Mouse (Mus musculus) hematopoietic stem cell, adult 5-6 weeks (primary cell): Measurements from ENCODE around the gene Slco4c1. TPM values are rescaled to one million over a fixed set of nuclear protein-coding genes. Genes with fewer than 3 reads are reported as not detected.
A peak's percentile ranks its signal among the peaks of the same experiment; 100 is the strongest.

Experiments used
- ATAC-seq, 2 experiments: fragments of 125-278 bp in 1 of 2; replicated peaks in 1 of 2; 2 replicates each; pipeline ENCODE4 v1.8.0; 2016 to 2017; ENCODE audit warnings: inconsistent platforms in 2 of 2, mild to moderate bottlenecking in 2 of 2, moderate number of reproducible peaks in 2 of 2, low read depth in 1 of 2, moderate TSS enrichment in 1 of 2; ENCODE audit not compliant: low FRiP score in 2 of 2, poor library complexity in 2 of 2, severe bottlenecking in 2 of 2, insufficient read depth in 1 of 2, low TSS enrichment in 1 of 2
- total RNA-seq: library from RNA; stranded (forward); fragments of 172-1452, 232-1000 nt; gene quantifications from 2 replicates; pipeline ENCODE4 v1.2.3, GENCODE M21; 2017

Slco4c1 gene
- 0.79 and 4.0 TPM in 2 replicates for total RNA-seq

DNA sequence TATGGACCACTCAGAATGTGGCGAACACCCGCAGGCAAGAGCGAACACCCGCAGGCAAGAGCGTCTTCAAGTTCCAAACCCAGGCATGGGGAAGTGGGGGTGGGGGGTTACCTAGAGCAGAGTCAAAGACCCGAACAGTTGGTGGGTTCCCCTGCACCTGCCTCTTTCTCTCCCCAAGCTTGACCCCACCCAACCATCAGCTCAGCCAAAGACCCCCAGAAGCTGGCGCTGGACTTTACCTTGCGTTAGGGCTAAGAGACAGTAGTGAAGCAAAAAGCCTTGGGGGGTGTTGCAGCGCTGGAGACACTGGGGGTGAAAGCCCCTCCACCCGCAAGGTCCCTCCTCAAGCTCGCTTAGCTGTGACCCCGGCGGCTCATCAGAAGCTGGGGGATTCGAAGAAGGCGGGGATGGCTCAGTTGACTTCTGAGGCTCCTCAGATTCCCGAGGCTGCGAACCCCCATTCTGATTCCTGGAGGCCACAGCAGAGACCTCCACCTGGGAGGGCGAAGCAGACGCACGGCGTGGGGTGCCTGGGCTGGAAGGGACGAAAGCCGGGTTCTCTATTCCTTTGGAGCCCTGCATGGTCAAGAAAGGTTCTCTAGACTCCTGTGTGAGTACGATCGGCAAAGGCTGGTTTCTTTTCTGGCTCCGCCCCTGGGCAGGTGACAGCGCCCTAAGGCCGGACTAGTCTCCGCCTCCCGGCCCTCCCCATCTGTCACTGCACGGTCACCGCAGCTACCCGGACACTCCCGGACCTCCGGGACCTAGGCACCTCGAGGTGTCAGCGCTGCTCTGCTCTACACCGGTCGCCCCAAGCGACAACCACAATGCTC lies at the start of gene Slco4c1:
Gene Slco4c1, minus strand, starts transcription at position 644 of the 833 bp plus-strand sequence.
- peak; percentile 85 to 94 for ATAC-seq

DNA sequence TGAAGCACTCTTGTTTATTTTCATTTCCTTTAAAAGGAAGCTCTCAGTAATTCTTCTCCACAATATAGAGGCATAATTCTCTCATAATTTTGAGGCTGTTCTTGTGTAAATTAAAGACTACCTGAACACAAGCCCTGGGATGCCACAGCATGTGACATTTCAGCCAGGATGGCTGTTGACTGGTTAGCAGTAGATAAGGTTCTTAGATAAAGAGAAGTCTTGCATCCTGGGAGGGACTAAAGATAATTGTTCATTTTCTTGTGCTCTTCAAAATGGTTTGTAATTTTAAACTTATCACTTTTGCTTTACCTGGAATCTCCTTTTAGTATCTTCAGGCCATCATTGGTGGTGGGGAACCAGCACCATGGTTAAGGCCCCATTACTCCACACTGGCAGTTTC lies 45.4 kb upstream of the Slco4c1 start:
- no peak for ATAC-seq

DNA sequence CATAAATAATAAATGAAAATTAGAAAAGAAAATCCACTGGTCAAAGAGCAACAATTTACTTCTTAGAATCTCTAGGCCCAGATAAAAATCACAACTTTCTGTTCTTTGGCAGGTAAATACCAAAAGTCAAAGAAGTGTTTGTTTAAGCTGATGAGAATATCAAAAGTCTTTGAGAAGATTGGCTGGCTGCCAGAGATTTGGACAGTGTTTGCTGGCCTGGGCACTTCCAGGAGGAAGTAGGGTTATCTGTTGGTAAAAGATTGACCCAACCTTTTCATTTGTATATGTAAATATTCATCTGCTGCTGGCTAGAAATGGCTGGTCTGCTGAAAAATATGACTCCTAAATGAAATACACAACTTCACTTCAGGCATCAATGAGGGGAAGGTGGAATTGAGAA lies 11.8 kb upstream of the Slco4c1 start:
- no peak for ATAC-seq

DNA sequence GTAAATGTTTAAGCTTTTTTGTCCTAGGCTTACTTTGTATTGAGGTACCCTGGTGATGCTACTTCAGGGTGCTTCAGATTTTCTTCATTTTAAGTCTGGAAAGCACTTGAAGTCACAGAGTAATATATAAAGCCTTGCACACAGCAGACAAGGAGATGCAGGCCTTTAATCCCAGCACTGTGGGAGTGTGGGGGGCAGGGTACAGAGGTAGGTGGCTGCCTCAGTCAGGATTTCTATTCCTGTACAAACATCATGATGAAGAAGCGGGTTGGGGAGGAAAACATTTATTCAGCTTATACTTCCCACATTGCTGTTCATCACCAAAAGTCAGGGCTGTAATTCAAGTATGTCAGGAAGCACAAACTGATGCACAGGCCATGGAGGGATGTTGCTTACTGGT lies 6.6 kb upstream of the Slco4c1 start:
- no peak for ATAC-seq

DNA sequence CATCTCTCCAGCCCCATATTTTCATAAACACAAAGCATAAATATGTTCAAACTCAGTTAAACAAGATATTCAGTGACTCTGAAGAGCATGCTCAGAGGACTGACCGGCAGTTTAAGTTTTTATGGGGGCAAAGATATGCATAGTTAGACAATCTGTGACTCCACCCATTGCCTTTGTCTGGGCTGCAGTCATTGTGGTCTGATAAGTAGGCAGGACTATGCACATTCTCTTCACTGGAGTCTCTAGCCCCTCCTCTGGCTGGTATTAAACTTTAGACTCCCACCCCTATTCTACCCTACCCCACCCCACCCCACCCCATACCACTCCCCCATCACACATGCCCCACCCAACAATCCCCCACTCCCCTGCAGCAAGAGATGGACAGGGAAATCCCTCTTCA lies 4.1 kb upstream of the Slco4c1 start:
- no peak for ATAC-seq

DNA sequence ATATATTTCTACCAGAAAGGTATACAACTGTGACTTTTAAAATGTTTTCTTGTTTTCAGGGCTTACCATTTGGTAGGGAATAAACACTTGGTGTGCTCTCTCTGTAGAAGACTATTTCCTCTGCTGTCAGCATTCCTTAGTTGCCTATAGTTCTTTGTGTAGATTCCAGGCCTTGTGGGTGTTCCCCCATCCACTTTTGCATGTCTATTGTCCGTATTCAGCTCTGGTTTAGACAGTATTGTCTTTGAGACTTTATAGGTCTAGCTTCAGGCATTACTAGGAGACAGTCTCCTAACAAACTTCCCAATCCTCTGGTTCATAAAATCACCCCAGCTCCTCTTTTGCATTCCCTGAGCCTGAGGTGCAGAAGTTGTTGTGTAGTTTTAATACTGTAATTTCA lies 2.7 kb upstream of the Slco4c1 start:
- no peak for ATAC-seq

DNA sequence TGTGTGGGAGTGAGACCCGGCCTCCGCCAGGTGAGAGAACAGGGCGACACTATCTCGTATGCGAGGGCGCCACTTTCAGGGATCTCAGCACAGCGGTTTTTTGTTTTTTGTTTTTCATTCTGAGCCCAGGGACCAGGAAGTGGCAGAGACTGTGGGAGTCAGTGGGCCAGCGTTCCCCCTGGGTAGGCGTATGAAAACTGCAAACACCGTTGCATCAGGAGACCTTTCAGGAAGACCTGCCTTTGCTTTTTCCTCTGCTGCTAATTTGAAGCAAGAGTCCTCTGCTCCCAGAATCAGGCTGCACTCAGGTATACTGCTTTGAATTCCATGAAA lies 356 bp upstream of the Slco4c1 start:
- ATAC-seq = peak; percentile 37 to 43; a peak in 3 of 4 replicates

DNA sequence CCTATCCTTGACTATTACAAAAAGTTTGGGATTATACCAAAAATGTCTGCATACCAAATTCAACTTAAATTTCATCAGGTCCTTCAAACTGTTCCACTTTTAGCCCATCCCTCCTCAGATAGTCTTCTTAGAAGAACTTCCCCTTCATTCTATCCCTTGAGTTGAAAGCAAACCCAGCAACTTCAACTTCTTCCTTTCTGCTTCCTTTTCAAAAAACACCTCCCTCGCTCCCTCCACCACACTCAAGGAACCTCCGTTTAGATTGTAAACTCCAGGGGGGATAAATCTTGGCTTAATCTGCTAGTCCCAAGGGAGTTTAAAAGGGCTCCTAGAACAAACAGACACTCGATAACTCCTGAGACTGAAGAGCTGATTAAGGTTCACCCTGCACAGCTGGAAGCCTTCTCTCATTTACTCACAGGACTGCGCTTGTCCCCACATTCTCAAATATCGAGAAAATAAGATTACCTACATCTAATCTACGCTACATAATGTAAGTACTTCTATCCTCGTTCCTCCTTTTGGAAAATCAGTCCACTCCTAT lies 1.1 kb downstream of the Slco4c1 start:
- ATAC-seq = peak; percentile 27 to 42; a peak in 2 of 4 replicates

DNA sequence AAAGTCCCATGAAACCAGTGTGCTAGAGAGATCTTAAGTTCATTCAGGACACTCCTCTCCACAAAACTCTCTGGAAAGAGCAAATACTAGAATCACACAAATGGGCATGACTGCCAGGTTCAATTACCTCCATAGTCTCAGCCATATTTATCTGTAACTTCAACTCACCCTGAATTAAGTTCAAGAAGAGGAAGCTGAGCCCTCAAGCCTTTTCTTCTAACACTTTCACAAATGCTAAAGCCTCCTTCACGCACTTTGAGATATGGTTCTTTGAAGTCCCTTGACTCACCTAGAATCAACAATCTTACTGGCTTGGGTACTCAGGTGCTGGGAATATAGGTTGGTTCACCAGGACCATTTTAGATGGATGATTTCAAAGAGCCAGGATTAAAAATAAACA lies 3.2 kb downstream of the Slco4c1 start:
- no peak for ATAC-seq

DNA sequence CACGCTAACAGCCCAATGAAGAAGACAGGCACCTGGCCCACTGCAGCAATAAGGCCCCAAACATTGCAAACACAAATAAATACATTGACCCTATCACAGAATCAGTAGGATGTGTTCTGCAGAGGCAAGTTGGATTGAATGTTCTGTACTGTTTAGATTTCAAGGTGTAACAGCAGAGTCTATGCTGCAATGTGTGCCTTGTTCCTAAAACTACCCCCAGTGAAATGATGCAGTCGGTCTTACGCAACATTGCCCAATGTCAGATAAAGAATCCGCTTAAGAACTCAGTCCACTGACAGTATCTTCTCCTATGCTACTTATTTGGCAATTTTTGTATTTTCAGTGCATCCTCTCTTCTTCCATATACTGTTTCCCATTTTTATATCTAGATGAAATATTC lies 6.0 kb downstream of the Slco4c1 start:
- peak in 1 of 2 experiments; percentile 82; a peak in 2 of 4 replicates for ATAC-seq

DNA sequence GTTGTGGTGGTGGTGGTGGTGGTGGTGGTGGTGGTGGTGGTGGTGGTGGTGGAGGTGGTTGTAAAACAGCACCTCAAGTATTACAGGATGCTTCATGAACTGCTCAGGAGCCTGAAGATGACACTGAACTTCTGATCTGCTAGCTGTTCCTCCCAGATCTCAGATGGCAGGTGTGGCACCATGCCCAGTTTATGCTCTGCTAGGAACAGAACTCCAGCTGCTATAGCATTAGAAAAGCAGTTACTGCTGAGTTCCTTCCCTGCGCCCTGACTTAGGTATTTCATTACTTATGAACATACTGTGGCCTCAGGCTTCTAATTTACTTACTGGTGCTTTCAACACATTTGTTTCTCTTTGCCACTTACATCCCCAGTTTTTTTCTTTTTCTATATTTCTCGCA lies 7.9 kb downstream of the Slco4c1 start:
- no peak for ATAC-seq

DNA sequence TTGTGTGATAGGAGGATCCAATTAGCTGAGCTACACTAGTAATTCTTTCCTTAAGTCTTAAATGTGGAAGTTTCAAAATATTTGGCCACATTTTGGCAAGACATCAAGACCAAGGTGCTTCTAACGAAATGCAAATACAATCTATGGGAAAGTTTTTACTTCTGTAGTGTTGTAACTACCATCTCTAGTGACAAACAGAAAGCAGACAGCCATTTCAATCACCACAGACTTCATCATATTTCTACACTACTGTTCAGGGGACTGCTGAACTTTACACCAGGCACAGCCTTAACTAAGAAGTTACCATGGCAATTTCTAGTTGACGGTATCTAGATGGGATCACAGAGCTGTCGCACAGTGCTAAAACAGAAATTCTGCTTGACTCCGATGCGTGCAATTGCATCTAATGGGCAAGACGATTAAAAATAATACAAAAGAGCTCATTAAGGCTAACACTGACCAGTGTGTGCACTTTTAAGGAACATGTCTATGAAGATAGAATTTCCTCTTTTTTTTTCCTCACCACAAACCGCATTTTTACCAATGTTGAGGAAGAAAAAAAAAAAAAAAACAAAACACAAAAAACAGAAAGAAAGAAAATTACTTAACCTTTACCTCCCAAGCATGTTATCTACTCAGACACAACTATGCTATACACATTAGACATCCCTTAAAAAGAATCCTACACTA lies 11.8 kb downstream of the Slco4c1 start:
- ATAC-seq = peak; percentile 65 to 90; a peak in 3 of 4 replicates

DNA sequence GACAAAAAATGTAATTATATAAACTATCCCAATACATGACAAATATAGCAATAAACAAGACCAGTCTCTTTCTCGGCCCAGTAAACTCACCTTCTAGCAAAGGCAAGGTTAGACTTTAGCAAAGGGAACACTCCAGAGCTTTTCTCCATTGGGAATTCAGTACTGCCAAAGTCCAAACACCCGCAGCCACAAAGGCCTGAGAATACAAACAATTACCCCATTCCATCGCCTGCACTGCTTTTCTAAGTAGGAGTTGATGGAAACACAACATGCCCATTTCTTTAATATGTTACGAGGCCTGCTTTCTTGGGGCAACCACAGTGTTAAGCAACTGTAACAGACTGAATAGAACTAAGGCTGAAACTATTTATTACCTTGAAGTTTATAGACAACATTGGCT lies 18.4 kb downstream of the Slco4c1 start:
- no peak for ATAC-seq

DNA sequence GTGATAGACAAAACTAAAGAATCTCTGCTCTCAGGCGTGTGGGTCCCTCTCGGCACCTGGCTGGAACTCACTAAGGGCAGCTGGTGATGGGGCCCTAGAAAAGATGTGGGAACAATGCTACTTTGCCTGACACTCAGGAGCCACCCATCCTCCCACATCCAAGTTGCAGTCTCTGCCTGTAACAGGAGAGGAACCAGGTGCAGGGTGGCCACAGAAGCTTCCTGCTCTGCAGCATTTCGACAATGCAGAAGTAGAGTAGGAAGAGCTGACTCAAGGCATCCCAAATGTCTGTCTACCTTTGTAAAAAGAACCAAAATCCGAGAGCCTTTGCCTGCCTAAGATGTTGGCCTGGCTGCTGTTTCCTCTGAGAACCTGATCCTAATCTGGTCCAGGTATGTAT lies 22.9 kb downstream of the Slco4c1 start:
- peak; percentile 62 to 69; a peak in 3 of 4 replicates for ATAC-seq

DNA sequence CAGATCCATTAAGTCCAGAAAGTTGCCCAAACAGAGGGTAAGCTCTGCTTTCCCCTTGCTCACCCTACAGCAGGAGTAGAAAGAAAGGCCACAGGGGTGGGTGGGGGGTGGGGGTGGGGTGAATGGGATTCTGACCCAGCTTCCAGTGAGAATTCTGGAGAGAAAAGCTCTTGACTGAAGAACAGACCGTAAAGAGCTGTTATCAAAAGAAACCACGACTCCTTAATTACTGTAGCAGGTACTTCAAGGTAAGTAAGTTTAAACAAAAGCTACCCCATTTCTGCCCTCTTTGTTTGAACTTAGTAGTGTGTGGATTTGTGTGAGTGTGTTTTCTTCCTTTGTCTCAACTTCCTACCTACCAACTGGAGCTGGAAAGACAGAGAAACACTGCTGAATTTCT lies 23.4 kb downstream of the Slco4c1 start:
- no peak for ATAC-seq

DNA sequence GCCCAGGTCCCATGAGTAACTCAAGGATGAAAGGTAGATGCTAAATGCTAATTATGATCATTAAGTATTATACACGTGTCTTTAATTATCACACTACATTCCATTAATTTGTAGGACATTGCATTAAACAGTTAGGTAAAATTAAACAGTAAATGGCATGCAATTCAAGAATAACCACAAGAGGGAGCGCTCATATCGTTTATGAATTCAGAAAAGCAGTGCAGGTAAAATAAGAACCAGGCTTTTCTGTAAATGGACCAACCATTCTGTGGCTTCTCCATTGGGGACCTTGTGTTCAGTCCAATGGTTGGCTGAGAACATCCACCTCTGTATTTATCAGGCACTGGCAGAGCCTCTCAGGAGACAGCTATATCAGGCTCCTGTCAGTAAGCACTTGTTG lies 25.2 kb downstream of the Slco4c1 start:
- ATAC-seq = peak in 1 of 2 experiments; percentile 46; a peak in 1 of 4 replicates

DNA sequence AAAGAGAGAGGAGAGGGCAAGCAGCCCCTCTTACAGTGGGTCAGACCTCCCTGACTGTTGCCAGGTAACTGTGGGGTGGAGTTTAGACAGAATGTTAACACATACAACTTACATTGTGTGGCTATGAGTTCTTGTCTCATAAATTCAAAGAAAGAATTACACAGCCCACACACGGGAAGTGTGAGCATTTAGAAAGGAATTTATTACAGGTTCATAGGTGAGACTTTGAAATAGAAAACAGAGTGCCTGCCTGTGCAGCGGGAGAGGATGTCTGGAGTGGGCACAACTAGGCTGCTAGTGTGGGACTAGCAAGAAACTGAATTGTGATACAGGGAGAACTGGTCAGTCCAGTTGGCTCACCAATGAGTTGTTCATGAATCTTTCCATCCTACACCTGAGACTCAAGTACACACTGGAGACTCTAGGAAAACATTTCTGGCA lies 66.7 kb downstream of the Slco4c1 start:
- ATAC-seq = no peak

DNA sequence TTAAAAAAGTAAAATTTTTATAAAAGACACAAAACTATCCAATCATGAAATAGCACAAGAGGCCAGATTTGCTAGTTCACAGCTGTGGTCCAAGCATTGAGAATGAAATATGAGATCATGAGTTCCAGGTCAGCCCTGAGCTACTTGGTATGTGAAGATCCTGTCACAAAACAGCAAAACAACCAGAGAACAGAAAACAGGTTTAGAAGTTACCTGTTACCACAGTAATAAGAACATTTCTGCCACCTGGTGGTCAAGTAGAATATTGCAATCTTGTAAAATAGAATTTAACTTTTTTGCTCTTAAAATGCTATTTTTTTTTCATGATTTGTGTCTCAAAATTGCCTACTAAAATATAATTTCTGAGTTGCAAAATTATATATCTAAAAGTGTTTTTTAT lies 70.4 kb downstream of the Slco4c1 start:
- ATAC-seq = no peak
